Mouse (Mus musculus) MEL (cell line): ENCODE results near the gene Cdc42ep4. TPM values are rescaled to one million over a fixed set of nuclear protein-coding genes. Genes with fewer than 3 reads are reported as not detected.

Experiments
- DNase-seq: peaks from one replicate; pipeline ENCODE4 v3.0.0; 2011; ENCODE audit warnings: low read depth, low spot score
- H3K27ac ChIP-seq: 2 replicates; pipeline ENCODE4 v1.5.1; 2012; ENCODE audit warnings: low read depth, mild to moderate bottlenecking, control low read depth, low read length, moderate library complexity; ENCODE audit not compliant: control insufficient read depth
- H3K27me3 ChIP-seq, 2 experiments: fragments of 150-350 bp in 1 of 2; sonication (generic) in 1 of 2; 2 replicates each; pipeline ENCODE4 v1.6.1; 2012; ENCODE audit warnings: low read length in 2 of 2, mild to moderate bottlenecking in 2 of 2, improper control_type of control experiment in 1 of 2, moderate library complexity in 1 of 2; ENCODE audit not compliant: insufficient read depth in 2 of 2, control insufficient read depth in 1 of 2
- H3K36me3 ChIP-seq, 2 experiments: 2 replicates each; pipeline ENCODE4 v1.6.1; 2012 to 2014; ENCODE audit warnings: low read length in 2 of 2, improper control_type of control experiment in 1 of 2, inconsistent platforms in 1 of 2, mild to moderate bottlenecking in 1 of 2; ENCODE audit not compliant: insufficient read depth in 2 of 2, control insufficient read depth in 1 of 2
- H3K4me1 ChIP-seq, 2 experiments: fragments of 150-350 bp in 1 of 2; sonication (generic) in 1 of 2; 2 replicates each; pipeline ENCODE4 v1.6.1; 2012; ENCODE audit warnings: low read length in 2 of 2, improper control_type of control experiment in 1 of 2, mild to moderate bottlenecking in 1 of 2; ENCODE audit not compliant: insufficient read depth in 2 of 2, control insufficient read depth in 1 of 2
- H3K4me3 ChIP-seq, 2 experiments: fragments of 150-350 bp in 1 of 2; sonication (generic) in 1 of 2; 2 replicates each; pipeline ENCODE4 v1.5.1; 2012; ENCODE audit warnings: low read depth in 2 of 2, low read length in 2 of 2, mild to moderate bottlenecking in 2 of 2, moderate library complexity in 2 of 2, control low read depth in 1 of 2, improper control_type of control experiment in 1 of 2; ENCODE audit not compliant: control insufficient read depth in 1 of 2, insufficient read depth in 1 of 2
- H3K79me2 ChIP-seq: 2 replicates; pipeline ENCODE4 v1.6.1; 2012; ENCODE audit warnings: mild to moderate bottlenecking, low read length, moderate library complexity; ENCODE audit not compliant: control insufficient read depth, poor library complexity, insufficient read depth
- H3K9ac ChIP-seq: 2 replicates; pipeline ENCODE4 v1.6.1; 2012; ENCODE audit warnings: low read depth, mild to moderate bottlenecking, control low read depth, low read length, moderate library complexity; ENCODE audit not compliant: control insufficient read depth, poor library complexity, severe bottlenecking
- H3K9me3 ChIP-seq: fragments of 150-350 bp; sonication (generic); replicated peaks from 2 replicates; pipeline ENCODE4 v1.6.1; 2012; ENCODE audit warnings: mild to moderate bottlenecking, low read length, improper control_type of control experiment, moderate library complexity; ENCODE audit not compliant: insufficient read depth
- BHLHE40 ChIP-seq: IDR thresholded peaks from 2 replicates; pipeline ENCODE4 v1.6.1; 2012; ENCODE audit warnings: low read depth, mild to moderate bottlenecking, inconsistent platforms, low read length, improper control_type of control experiment, borderline replicate concordance
- CHD1 ChIP-seq: IDR thresholded peaks from 2 replicates; pipeline ENCODE4 v1.6.1; 2012; ENCODE audit warnings: low read depth, mild to moderate bottlenecking, inconsistent platforms, low read length, improper control_type of control experiment
- CTCF ChIP-seq, 3 experiments: IDR thresholded peaks in 2 of 3; conservative IDR thresholded peaks in 1 of 3; 2 replicates each; pipeline ENCODE4 v1.5.1; 2011 to 2012; ENCODE audit warnings: low read length in 3 of 3, low read depth in 2 of 3, mild to moderate bottlenecking in 2 of 3, improper control_type of control experiment in 1 of 3, inconsistent platforms in 1 of 3, mixed read lengths in 1 of 3, moderate library complexity in 1 of 3; ENCODE audit not compliant: control insufficient read depth in 1 of 3, insufficient read depth in 1 of 3, poor library complexity in 1 of 3, severe bottlenecking in 1 of 3
- ELF1 ChIP-seq: IDR thresholded peaks from 2 replicates; pipeline ENCODE4 v1.6.1; 2014; ENCODE audit warnings: low read depth, mild to moderate bottlenecking, inconsistent platforms, low read length, improper control_type of control experiment, moderate library complexity
- EP300 ChIP-seq, 2 experiments: IDR thresholded peaks; 2 replicates each; pipeline ENCODE4 v1.6.1; 2011; ENCODE audit warnings: improper control_type of control experiment in 2 of 2, low read length in 2 of 2, low read depth in 1 of 2, mild to moderate bottlenecking in 1 of 2
- ETS1 ChIP-seq: IDR thresholded peaks from 2 replicates; pipeline ENCODE4 v1.6.1; 2012; ENCODE audit warnings: low read depth, mild to moderate bottlenecking, inconsistent platforms, low read length, improper control_type of control experiment, moderate library complexity
- GATA1 ChIP-seq: IDR thresholded peaks from 2 replicates; pipeline ENCODE4 v1.6.1; 2011; ENCODE audit warnings: low read depth, low read length, improper control_type of control experiment
- HCFC1 ChIP-seq: IDR thresholded peaks from 2 replicates; pipeline ENCODE4 v1.6.1; 2012; ENCODE audit warnings: low read depth, mild to moderate bottlenecking, inconsistent platforms, low read length, improper control_type of control experiment, moderate library complexity
- JUND ChIP-seq: IDR thresholded peaks from 2 replicates; pipeline ENCODE4 v1.6.1; 2011; ENCODE audit warnings: low read depth, mild to moderate bottlenecking, improper control_type of control experiment, low read length
- MAFK ChIP-seq: IDR thresholded peaks from 2 replicates; pipeline ENCODE4 v1.6.1; 2011; ENCODE audit warnings: low read depth, mild to moderate bottlenecking, low read length, improper control_type of control experiment, borderline replicate concordance
- MAZ ChIP-seq: IDR thresholded peaks from 2 replicates; pipeline ENCODE4 v1.6.1; 2012; ENCODE audit warnings: low read depth, mild to moderate bottlenecking, inconsistent platforms, low read length, improper control_type of control experiment
- MEF2A ChIP-seq: IDR thresholded peaks from 2 replicates; pipeline ENCODE4 v1.6.1; 2014; ENCODE audit warnings: low read depth, mild to moderate bottlenecking, inconsistent platforms, low read length, improper control_type of control experiment; ENCODE audit not compliant: poor library complexity, insufficient replicate concordance, severe bottlenecking; ENCODE audit errors: extremely low read depth
- MXI1 ChIP-seq: IDR thresholded peaks from 2 replicates; pipeline ENCODE4 v1.6.1; 2011; ENCODE audit warnings: mild to moderate bottlenecking, low read depth, low read length, improper control_type of control experiment
- MYC ChIP-seq: IDR thresholded peaks from 2 replicates; pipeline ENCODE4 v1.6.1; 2011; ENCODE audit warnings: low read depth, mild to moderate bottlenecking, low read length, improper control_type of control experiment, moderate library complexity
- NRF1 ChIP-seq: IDR thresholded peaks from 2 replicates; pipeline ENCODE4 v1.6.1; 2014; ENCODE audit warnings: low read depth, mild to moderate bottlenecking, inconsistent platforms, low read length, improper control_type of control experiment, moderate library complexity; ENCODE audit not compliant: poor library complexity, insufficient read depth, severe bottlenecking
- POLR2A ChIP-seq, 2 experiments: IDR thresholded peaks; 2 replicates each; pipeline ENCODE4 v1.6.1; 2011 to 2012; ENCODE audit warnings: low read length in 2 of 2, mild to moderate bottlenecking in 2 of 2, control low read depth in 1 of 2, improper control_type of control experiment in 1 of 2, low read depth in 1 of 2, moderate library complexity in 1 of 2; ENCODE audit not compliant: control insufficient read depth in 1 of 2, insufficient read depth in 1 of 2, poor library complexity in 1 of 2
- POLR2AphosphoS5 ChIP-seq: IDR thresholded peaks from 2 replicates; pipeline ENCODE4 v1.6.1; 2012; ENCODE audit warnings: low read depth, borderline replicate concordance, mild to moderate bottlenecking, inconsistent platforms, low read length, moderate library complexity, mixed read lengths
- RAD21 ChIP-seq: IDR thresholded peaks from 2 replicates; pipeline ENCODE4 v1.6.1; 2011; ENCODE audit warnings: mild to moderate bottlenecking, low read depth, low read length, improper control_type of control experiment
- RCOR1 ChIP-seq: IDR thresholded peaks from 2 replicates; pipeline ENCODE4 v1.6.1; 2012; ENCODE audit warnings: low read depth, mild to moderate bottlenecking, inconsistent platforms, low read length, improper control_type of control experiment
- SMC3 ChIP-seq: IDR thresholded peaks from 2 replicates; pipeline ENCODE4 v1.6.1; 2011; ENCODE audit warnings: low read depth, low read length, improper control_type of control experiment
- TAL1 ChIP-seq: IDR thresholded peaks from 2 replicates; pipeline ENCODE4 v1.6.1; 2012; ENCODE audit warnings: mild to moderate bottlenecking, inconsistent platforms, low read length, moderate library complexity, mixed read lengths
- TCF12 ChIP-seq: IDR thresholded peaks from 2 replicates; pipeline ENCODE4 v1.6.1; 2014; ENCODE audit warnings: low read depth, mild to moderate bottlenecking, inconsistent platforms, low read length, improper control_type of control experiment, moderate library complexity
- UBTF ChIP-seq: IDR thresholded peaks from 2 replicates; pipeline ENCODE4 v1.6.1; 2012; ENCODE audit warnings: low read depth, mild to moderate bottlenecking, inconsistent platforms, low read length, improper control_type of control experiment, moderate library complexity, borderline replicate concordance; ENCODE audit not compliant: insufficient read depth
- USF1 ChIP-seq: IDR thresholded peaks from 2 replicates; pipeline ENCODE4 v1.6.1; 2014; ENCODE audit warnings: low read depth, mild to moderate bottlenecking, inconsistent platforms, low read length, improper control_type of control experiment, moderate library complexity
- ZC3H11A ChIP-seq: IDR thresholded peaks from 2 replicates; pipeline ENCODE4 v1.6.1; 2012; ENCODE audit warnings: low read depth, mild to moderate bottlenecking, inconsistent platforms, low read length, improper control_type of control experiment
- ZKSCAN1 ChIP-seq: IDR thresholded peaks from 2 replicates; pipeline ENCODE4 v1.6.1; 2012; ENCODE audit warnings: low read depth, mild to moderate bottlenecking, inconsistent platforms, low read length, improper control_type of control experiment, moderate library complexity
- ZMIZ1 ChIP-seq: IDR thresholded peaks from 2 replicates; pipeline ENCODE4 v1.6.1; 2012; ENCODE audit warnings: low read depth, mild to moderate bottlenecking, inconsistent platforms, low read length, improper control_type of control experiment, moderate library complexity
- ZNF384 ChIP-seq: IDR thresholded peaks from 2 replicates; pipeline ENCODE4 v1.6.1; 2012; ENCODE audit warnings: low read depth, mild to moderate bottlenecking, inconsistent platforms, low read length, improper control_type of control experiment
- polyA plus RNA-seq, 2 experiments: library from polyadenylated mRNA; stranded (reverse) in 1 of 2; unstranded in 1 of 2; fragments of >175 nt in 1 of 2; fragments of >200 nt in 1 of 2; gene quantifications; 2 replicates each; pipeline versions ENCODE4 v1.2.1 to v1.2.4; 2012; ENCODE audit warnings: low replicate concordance in 2 of 2, low read depth in 1 of 2; ENCODE audit not compliant: insufficient read length in 2 of 2, insufficient read depth in 1 of 2, missing spikeins in 1 of 2
- total RNA-seq: library from RNA; depleted of rRNA; stranded (reverse); fragments of 300-350 nt; gene quantifications from 2 replicates; pipeline ENCODE4 v1.2.3, GENCODE M21; 2012

Gene Cdc42ep4
- total and polyA plus RNA-seq, 3 experiments, result 27.7 to 39.0 TPM; not detected in 1

GRCm38 (mm10) chr11:113733631-113734364 is 17.9 kb downstream of the Cdc42ep4 start:
- peak; percentile 62 for DNase-seq
- Histone ChIP-seq H3K27me3 (no peaks in the 10 kb centered on the region), H3K79me2 (peaks cover 22% of the 10 kb centered on the region), H3K9ac (no peak overlapping the region), H3K36me3 (peaks cover 7 to 12% of the 10 kb centered on the region in 2 experiments; a peak in 3 of 4 replicates), H3K9me3 (no peaks in the 10 kb centered on the region), H3K4me1 (peaks cover 0 to 23% of the 10 kb centered on the region in 2 experiments; a peak in 3 of 4 replicates), H3K4me3 (no peak overlapping the region), H3K27ac (no peak overlapping the region)
- TF ChIP-seq MYC (no peak), TAL1 (no peak), EP300 (IDR thresholded peaks at IDR 0.05; ENCODE audit: low read depth in 1 of 2, low read length in 2 of 2) (peak in 1 of 2 experiments; percentile 64; a peak in 2 of 4 replicates), ZMIZ1 (no peak), GATA1 (no peak), ETS1 (peak; percentile 39; the same call in 1 of the 2 replicates), ELF1 (no peak), JUND (peak; percentile 83; the same call in 1 of the 2 replicates)

- Histone ChIP-seq H3K4me1 (peaks cover 0 to 17% of the 10 kb centered on the region in 2 experiments; a peak in 3 of 4 replicates), H3K27ac (no peak overlapping the region), H3K4me3 (no peak overlapping the region), H3K9ac (no peak overlapping the region), H3K27me3 (no peaks in the 10 kb centered on the region), H3K9me3 (no peaks in the 10 kb centered on the region), H3K36me3 (peaks cover 7 to 12% of the 10 kb centered on the region in 2 experiments; a peak in 3 of 4 replicates), H3K79me2 (peaks cover 16% of the 10 kb centered on the region)
- no peak for DNase-seq
- TF ChIP-seq POLR2AphosphoS5, result no peak
- TF ChIP-seq USF1, result no peak
- TF ChIP-seq MEF2A, result no peak
- TF ChIP-seq ELF1, result no peak
- TF ChIP-seq CHD1, result no peak
- no peak for TF ChIP-seq ZNF384
- no peak for TF ChIP-seq UBTF
- no peak for TF ChIP-seq JUND
- TF ChIP-seq NRF1, result no peak
- TF ChIP-seq RAD21, result peak; percentile 47
- TF ChIP-seq CTCF (IDR thresholded peaks at IDR 0.05 in 2 of 3, conservative IDR thresholded peaks at IDR 0.05 in 1 of 3; ENCODE audit: control insufficient read depth in 1 of 3, insufficient read depth in 1 of 3, low read depth in 2 of 3, low read length in 3 of 3, poor library complexity in 1 of 3, severe bottlenecking in 1 of 3), result peak; percentile 8 to 48 (median 43); a peak in 3 of 6 replicates
- no peak for TF ChIP-seq ZMIZ1
- peak; percentile 48 for TF ChIP-seq SMC3
- no peak for TF ChIP-seq BHLHE40
- peak; percentile 39 for TF ChIP-seq ZC3H11A
- no peak for TF ChIP-seq TCF12
- TF ChIP-seq ETS1, result no peak
- TF ChIP-seq POLR2A (IDR thresholded peaks at IDR 0.05; ENCODE audit: control insufficient read depth in 1 of 2, insufficient read depth in 1 of 2, low read depth in 1 of 2, low read length in 2 of 2, poor library complexity in 1 of 2), result no peak
- TF ChIP-seq MAFK, result no peak
- no peak for TF ChIP-seq RCOR1
- TF ChIP-seq MXI1, result no peak
- TF ChIP-seq MAZ, result no peak
- no peak for TF ChIP-seq ZKSCAN1
- no peak for TF ChIP-seq HCFC1
These were observed 19.6 kb downstream of the Cdc42ep4 start for GRCm38 (mm10) chr11:113731945-113732612.
